Mouse (Mus musculus): ENCODE measurements around the gene Rtn4rl2. TPM values are rescaled to one million over a fixed set of nuclear protein-coding genes. Genes with fewer than 3 reads are reported as not detected.
A peak's percentile ranks its signal among the peaks of the same experiment; 100 is the strongest.

Gene Rtn4rl2
- total RNA-seq, 2 experiments from 2014 or later: 87.6 to 102 TPM

DNA sequence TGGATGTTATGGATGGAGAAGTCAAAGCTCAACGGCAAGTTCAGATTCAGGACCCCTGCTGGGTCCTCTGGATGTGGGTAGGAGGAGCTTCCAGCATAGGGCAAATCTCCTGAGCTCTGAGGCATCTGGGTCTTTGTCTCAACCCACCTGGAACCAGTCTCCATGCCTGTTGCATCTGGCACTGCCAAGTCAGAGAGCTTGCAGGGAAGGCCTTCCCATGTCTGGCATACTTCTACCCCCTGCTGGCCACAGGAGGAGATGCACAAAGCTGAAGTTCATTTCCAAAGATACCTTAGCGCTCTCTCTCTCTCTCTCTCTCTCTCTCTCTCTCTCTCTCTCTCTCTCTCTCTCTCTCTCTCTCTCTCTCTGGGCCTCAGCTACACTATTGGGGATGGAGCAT, 30.8 kb downstream of the Rtn4rl2 start:
- peak; percentile 68 to 70 for DNase-seq (ENCODE audit: low spot score in 2 of 2)
- intact Hi-C loops (cut with DNase I): loop anchor here (1.0 kb wide), 1 partner anchor 24 kb away; no protein-coding TSS in a partner anchor

GRCm38 (mm10) chr2:84851130-84852040, 35.1 kb downstream of the Rtn4rl2 start:
- intact Hi-C loops (cut with DNase I): no loop called here
- DNase-seq (ENCODE audit: low spot score in 2 of 2): no peak

DNA sequence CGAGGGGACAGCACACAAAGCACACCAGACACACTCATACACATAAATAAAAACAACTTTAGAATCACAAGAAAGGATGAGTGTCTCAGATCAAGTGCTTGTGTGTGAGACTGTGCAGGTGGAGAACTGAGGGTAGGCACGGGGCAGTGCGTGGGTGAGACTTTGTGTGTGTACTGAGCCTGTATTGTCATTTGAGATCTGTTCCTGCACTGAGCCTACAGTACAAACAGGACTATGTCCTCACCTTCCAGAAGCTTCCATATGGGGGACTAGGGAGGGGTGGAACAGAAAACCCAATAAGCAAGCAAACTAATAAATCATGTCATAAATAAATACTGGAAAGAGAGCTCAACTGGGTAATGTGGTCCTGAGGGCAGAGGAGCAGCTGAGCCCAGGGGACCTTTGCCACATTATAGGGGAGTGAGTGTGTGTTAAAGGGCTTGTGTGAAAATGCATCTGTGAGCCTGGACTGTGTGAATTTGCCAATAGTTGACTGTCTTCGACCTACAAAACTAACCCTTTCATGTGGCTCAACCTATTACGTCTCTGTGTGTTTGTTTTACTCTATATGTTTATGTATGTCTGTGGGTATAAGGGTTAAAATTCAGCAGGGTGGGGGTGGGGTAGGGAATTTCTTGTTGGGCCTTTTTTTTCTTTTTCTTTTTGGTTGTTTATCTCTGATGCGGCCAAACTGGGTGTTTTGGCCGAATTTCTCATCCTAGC, 35.9 kb downstream of the Rtn4rl2 start:
- no peak for DNase-seq (ENCODE audit: low spot score in 2 of 2)
- intact Hi-C loops (cut with DNase I): no loop called here

DNA sequence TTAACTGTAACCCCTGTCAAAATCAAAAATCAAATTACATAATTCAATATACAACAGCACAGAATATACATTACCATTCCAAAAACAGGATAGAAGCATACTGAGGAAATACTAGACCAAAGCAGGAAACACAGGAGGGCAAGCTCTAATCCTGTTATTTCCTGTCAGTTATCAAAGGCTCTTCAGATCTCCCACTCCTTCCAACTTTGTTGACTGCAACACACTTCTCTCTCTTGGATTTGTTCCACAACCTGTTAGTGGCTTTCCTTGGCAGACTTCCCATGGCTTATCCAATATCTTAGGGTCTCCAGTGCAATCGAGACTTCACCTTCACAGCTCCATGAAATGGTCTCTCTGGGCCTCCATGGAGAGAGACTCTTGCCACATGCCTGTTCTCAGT, 41.3 kb downstream of the Rtn4rl2 start:
- intact Hi-C loops (cut with DNase I): no loop called here
- DNase-seq (ENCODE audit: low spot score in 2 of 2): no peak

DNA sequence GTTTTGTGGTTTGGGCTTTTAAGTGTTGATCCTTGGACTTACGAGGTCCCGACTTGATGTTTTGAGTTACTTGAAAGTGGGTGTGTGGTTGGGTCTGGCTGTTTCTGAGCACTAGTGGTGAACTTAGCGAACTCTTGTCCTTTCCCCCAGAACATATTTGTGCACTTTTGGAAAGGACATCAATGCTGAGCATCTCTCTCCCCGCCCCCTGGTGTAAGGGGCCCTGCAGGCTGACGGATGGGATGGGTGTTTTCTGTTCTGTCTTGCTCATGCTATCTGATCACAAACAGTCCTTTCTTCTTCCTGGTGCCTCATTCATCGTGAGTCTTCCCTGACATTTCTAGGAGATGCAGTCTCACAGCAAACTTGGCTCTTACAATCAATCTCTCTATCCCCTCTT, 42.9 kb downstream of the Rtn4rl2 start:
- intact Hi-C loops (cut with DNase I): no loop called here
- DNase-seq (ENCODE audit: low spot score in 2 of 2): no peak

GRCm38 (mm10) chr2:84841905-84842304, 44.6 kb downstream of the Rtn4rl2 start:
- DNase-seq (ENCODE audit: low spot score in 2 of 2): no peak
- intact Hi-C loops (cut with DNase I): no loop called here

DNA sequence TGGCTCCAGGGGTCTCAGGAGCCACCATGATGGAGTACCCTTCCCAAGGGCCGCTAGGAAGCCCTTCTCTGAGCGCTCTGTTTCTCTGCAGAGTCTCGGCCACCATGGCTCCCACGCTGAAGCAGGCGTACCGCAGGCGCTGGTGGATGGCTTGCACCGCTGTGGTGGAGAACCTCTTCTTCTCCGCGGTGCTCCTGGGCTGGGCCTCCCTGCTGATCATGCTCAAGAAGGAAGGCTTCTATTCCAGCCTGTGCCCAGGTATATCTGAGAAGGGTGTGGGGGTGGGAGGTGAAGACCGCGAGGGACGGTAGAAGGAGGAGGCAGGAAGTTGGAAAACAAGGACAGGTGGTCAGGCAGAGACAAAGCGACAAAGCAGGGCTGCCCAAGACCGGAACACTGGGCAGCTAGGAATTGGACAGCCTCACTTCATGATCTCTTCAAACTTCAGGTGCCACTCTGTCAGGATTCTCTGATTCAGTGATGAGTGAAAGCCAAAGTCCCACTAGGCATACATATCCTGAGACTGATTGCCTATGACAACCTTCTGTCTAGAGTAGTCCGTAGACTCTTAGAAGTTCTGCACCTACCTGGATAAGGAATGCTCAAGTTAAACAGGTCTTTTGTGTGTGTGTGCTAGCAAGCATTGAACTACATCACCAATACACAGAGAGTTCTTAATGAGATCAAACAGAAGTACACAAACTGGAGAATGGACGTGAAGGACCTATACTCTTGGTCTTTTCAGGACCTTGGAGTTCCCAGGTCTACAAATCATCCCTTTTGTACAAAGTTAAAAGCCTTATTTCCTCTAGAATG, 45.6 kb downstream of the Rtn4rl2 start:
- DNase-seq (ENCODE audit: low spot score in 2 of 2): no peak
- intact Hi-C loops (cut with DNase I): no loop called here

DNA sequence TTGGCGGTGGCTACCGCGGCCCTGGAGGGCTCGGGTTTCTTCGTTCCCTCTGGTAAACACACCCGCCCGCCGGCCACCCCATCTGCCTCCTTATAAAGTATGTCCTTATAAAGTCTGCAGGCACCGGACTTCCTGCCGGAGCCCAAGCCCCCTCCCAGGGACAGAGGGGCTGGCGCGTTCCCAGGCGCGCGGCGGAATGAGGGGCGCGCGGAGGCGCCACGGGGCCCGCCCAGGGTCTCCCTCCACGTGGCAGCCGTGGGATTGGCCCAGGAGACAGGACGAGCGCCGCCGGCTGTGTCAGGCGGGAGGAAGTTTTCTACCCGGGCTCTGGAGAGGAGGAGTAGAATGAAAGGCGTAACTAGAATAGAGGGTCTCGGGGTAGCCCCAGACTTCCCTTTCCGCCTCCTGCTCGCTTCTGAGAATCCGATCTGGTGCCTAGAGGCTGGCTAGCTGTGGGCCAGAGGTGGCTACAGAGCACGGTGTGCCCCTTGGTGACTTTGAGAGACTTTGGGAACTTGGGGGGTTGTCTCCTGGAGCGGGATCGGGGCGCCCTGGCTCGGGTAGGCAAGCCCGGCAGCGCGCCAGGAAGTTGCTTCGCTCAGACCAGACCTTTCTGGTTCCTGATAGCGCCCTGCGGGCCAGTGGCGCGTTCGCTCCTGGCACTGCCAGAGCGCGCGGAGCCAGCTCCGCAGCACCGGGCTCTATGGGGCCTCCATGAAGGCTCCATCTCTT, 46.3 kb downstream of the Rtn4rl2 start:
- no peak for DNase-seq (ENCODE audit: low spot score in 2 of 2)
- intact Hi-C loops (cut with DNase I): no loop called here

DNA sequence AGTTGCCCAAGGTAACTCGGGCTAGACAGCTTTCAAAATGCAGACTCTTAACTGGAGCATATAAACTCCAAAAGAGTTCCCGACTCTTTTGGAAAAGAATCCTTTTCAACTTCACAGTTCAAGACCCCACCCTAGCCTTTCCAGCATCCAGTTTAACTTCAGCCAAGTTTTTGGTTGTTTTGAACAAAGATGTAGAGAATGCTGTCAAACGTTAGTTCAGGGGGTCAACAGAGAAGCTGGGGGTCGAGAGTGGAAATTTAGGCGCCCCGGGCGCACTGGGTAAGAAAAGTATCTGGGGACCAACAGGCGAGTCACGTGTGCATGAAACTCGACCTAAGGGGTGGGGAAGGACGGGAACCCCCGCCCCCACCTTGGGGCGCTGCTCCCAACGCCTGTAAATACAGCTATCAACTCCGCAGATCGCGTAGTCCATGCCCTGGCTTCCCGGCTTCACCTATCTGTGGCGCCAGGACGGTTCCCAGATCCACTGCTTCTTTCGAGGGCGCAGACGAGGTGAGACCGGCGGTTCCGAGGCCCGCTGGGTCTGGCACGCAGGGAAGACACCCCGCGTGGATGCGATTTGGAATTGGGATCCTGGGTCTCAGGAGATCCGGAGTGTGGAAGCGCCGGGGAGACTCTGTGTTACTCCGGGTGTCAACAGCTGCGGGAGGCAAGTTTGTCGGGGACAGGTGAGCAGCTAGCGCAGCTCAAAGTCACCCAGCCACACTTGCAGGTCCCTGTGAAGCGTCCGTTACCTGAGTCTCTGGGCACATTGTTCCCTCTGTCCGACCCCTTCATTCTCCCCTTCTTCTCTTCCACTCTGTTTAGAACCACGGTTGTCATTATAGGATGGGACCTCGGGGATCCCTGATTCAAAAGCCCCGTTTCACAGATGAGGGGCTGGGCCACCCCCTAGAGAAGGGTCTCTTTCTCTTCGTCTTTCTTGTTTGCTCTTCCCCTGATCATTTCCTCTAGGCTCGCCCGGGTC, 47.2 kb downstream of the Rtn4rl2 start:
- intact Hi-C loops (cut with DNase I): no loop called here
- DNase-seq (ENCODE audit: low spot score in 2 of 2): no peak

DNA sequence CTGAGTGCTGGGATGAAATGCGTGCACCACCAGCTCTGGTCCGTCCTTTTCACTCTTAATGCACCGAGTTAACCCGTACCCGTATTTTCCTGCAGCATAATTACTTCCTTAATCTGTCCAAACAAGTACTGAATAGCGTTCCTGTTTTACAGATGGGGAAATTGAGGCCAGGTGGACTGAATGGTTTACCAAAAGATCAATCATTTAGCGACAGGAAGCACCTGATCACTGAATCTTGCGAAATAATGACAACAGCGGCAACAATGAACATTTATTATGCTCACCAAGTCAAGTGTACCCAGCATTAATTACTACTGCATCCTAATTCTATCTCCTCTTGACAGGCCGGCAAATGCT, 47.9 kb downstream of the Rtn4rl2 start, which contains the start of gene Slc43a1:
Slc43a1 (plus strand) TSS at position 258 of the 357 bp plus-strand sequence.
- intact Hi-C loops (cut with DNase I): no loop called here
- DNase-seq (ENCODE audit: low spot score in 2 of 2): no peak

- DNase-seq (ENCODE audit: low spot score in 2 of 2): no peak
- intact Hi-C loops (cut with DNase I): no loop called here
These were observed 48.5 kb downstream of the Rtn4rl2 start for GRCm38 (mm10) chr2:84837817-84838592.

DNA sequence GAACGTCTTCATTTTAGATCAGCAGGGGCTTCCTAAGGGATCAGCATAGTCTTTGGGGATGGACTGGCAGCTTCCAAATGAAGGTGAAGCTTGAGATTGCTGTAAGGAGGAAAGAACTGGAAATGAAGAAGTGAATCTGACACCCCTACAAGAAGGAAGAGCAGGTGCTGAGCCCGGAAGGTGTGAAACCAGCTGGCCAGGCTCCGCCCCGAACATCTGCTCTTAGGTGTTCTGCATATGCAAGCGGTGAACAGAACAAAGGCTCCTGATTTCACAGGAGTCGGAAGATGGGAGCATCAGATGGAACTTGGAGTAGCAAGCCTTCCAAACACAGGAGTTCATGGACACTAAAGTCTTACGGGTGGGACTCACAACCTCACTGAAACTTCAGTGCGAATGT, 49.4 kb downstream of the Rtn4rl2 start:
- intact Hi-C loops (cut with DNase I): no loop called here
- no peak for DNase-seq (ENCODE audit: low spot score in 2 of 2)

GRCm38 (mm10) chr2:84831666-84832391, 54.7 kb downstream of the Rtn4rl2 start:
- intact Hi-C loops (cut with DNase I): loop anchor here (1.0 to 5.0 kb wide), 4 partner anchors 23 to 175 kb away; no protein-coding TSS in a partner anchor
- peak; percentile 89 to 95 for DNase-seq (ENCODE audit: low spot score in 2 of 2)

DNA sequence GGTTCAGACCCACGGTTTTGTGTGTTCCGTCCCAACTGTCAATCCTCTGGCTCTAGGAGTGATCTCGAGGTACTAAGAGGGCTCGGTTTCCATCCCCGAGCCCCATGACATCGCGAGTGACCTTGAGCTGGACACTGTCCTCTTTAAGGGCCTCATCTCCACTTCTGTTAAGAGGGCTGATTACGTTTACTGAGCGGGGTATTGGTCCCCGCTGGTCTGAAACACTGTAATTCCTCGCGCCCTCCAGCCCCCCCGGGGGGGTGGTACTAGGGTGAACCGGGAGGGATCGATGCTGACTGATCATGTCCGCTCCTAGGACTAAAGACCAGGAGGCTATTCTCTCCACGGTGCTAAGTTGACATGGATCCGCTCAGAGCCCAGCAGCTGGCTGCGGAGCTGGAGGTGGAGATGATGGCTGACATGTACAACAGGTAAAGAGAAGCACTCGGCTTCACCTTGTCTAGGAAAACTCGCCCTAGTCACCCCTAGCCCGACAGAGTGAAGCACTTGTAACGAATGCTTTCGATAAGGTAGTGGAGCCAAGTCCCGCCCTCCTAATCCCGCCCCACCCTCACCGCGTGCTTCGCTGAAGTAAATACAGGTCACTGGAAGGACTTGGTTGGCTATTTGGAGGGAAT, 59.1 kb downstream of the Rtn4rl2 start:
- intact Hi-C loops (cut with DNase I): loop anchor here (2.0 kb wide), 1 partner anchor 209 kb away; the partner anchor contains the start of genes P2rx3 and Ssrp1
- DNase-seq (ENCODE audit: low spot score in 2 of 2): no peak

DNA sequence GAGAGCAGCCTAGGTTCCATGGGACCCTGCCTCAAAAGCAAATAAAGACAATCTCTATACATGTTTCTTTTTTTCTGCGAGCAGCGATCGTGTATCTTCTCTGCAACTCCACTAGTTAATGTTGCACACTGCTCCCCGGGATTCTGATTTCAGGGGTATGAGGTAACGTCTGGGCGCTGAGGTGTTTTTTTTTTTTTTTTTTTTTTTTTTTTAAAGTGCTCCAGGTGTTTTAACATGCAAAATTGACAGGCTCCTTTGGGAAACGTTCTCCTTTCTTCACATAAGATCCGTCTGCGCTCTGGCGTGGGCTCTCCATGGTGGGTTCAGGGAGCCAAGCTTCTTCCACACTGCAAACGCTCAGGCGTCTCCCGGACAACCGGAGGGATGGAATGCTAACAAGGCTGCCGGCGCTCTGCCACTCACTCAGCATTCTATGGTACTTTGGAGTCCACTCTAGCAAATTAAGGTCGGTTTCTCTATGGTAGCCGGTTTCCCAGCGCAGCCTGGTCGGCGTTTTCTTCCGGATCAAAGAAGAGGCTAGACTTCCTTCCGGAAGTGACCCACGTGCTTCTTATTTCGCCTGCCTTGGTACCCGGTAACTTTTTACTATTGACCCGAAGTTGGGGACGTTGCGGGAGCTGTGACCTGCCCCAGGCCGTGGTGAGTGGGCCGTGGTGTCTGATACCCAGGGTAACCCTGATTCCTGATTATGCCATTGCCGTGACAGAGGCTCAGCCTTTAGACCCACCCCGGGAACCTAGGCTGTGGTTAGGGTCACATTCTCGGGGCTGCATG, 59.8 kb downstream of the Rtn4rl2 start, which contains the start of gene Timm10:
Timm10 (plus strand) TSS at position 510 of the 795 bp plus-strand sequence.
- intact Hi-C loops (cut with DNase I): loop anchor here (2.0 kb wide), 1 partner anchor 210 kb away; the partner anchor contains the start of genes P2rx3 and Ssrp1
- peak; percentile 90 to 98 for DNase-seq (ENCODE audit: low spot score in 2 of 2)
